Mouse (Mus musculus): Measurements from ENCODE around the gene Ptprb. TPM values are rescaled to one million over a fixed set of nuclear protein-coding genes. Genes with fewer than 3 reads are reported as not detected.

The Ptprb gene
- polyA plus RNA-seq, 1 experiment from 2014 or later = 2.8 TPM

- WGBS = 81% methylated on average over 6 of the region's 6 CpGs
- DNase-seq (ENCODE audit: low spot score) = no peak
- Histone ChIP-seq H3K27me3 (ENCODE audit: control insufficient read depth, insufficient read depth, low read length) (no peaks in the 10 kb centered on the region), H3K4me2 (replicated peaks; ENCODE audit: low read depth) (no peak overlapping the region), H3K9ac (ENCODE audit: low read length) (no peak overlapping the region), H3K9me3 (ENCODE audit: control insufficient read depth, low read length) (no peaks in the 10 kb centered on the region), H3K36me3 (ENCODE audit: control insufficient read depth, insufficient read depth, low read length) (no peaks in the 10 kb centered on the region), H3K27ac (replicated peaks) (no peak overlapping the region), H3K4me1 (replicated peaks; ENCODE audit: control insufficient read depth, insufficient read depth) (no peaks in the 10 kb centered on the region), H3K4me3 (ENCODE audit: low read depth, low read length) (no peak overlapping the region)
- no peak for TF ChIP-seq EP300 (optimal IDR thresholded peaks at IDR 0.05)
- no peak for TF ChIP-seq CTCF (IDR thresholded peaks at IDR 0.05; ENCODE audit: low read depth)
- no peak for ATAC-seq (ENCODE audit: low FRiP score, low TSS enrichment)
Observed at GRCm38 (mm10) chr10:116362181-116362580, 86.9 kb downstream of the Ptprb start.

DNA sequence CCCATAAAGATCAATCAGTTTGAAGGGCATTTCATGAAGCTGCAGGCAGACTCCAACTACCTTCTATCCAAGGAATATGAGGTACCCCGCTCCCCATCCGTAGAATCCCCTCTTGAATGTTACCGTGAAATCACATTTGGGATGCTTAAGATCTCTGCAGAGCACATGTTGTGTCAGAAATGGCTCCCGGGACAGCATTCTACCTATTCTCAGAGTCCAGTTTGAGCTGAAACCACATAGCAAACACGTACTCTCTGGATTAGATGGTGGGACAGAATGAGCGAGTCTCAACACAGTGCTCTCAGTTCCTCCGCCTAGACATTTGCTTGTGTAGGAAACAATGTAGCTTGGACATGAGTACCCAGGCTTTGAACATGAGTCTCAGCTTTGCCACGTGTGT is 87.3 kb downstream of the Ptprb start:
- H3K9ac ChIP-seq (ENCODE audit: low read length) = no peak overlapping the region
- H3K27ac ChIP-seq (replicated peaks) = no peak overlapping the region
- H3K4me2 ChIP-seq (replicated peaks; ENCODE audit: low read depth) = no peak overlapping the region
- no peaks in the 10 kb centered on the region for H3K36me3 ChIP-seq (ENCODE audit: control insufficient read depth, insufficient read depth, low read length)
- H3K27me3 ChIP-seq (ENCODE audit: control insufficient read depth, insufficient read depth, low read length) = no peaks in the 10 kb centered on the region
- ATAC-seq (ENCODE audit: low FRiP score, low TSS enrichment) = no peak
- no peaks in the 10 kb centered on the region for H3K4me1 ChIP-seq (replicated peaks; ENCODE audit: control insufficient read depth, insufficient read depth)
- no peak overlapping the region for H3K4me3 ChIP-seq (ENCODE audit: low read depth, low read length)
- DNase-seq (ENCODE audit: low spot score) = no peak
- TF ChIP-seq CTCF (IDR thresholded peaks at IDR 0.05; ENCODE audit: low read depth) (no peak), EP300 (optimal IDR thresholded peaks at IDR 0.05) (no peak)
- no peaks in the 10 kb centered on the region for H3K9me3 ChIP-seq (ENCODE audit: control insufficient read depth, low read length)
- 79% methylated on average over 8 of the region's 8 CpGs for WGBS

DNA sequence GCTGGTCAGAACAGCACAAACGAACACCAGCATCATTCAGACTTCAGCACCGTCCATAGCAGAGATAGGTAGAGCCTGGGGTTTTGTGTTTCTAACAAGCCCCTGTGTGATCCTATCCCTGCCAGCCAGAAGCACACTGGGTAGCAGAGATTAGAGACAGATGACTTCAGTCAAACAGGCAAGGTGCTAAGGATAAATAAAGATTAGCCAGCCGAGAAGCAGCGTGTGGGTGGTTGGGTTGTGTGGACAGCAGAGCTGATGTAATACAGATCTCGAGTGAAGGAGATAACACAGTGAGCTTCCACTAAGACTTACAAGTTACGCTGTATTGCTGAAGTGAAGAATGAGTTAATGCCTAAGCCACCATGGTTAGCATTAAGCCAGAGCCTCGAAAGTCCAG is 89.4 kb downstream of the Ptprb start:
- no peaks in the 10 kb centered on the region for H3K36me3 ChIP-seq (ENCODE audit: control insufficient read depth, insufficient read depth, low read length)
- no peak overlapping the region for H3K27ac ChIP-seq (replicated peaks)
- WGBS = 18% methylated on average over 7 of the region's 7 CpGs
- ATAC-seq (ENCODE audit: low FRiP score, low TSS enrichment) (no peak), DNase-seq (ENCODE audit: low spot score) (no peak)
- no peak overlapping the region for H3K4me3 ChIP-seq (ENCODE audit: low read depth, low read length)
- H3K4me1 ChIP-seq (replicated peaks; ENCODE audit: control insufficient read depth, insufficient read depth) = no peaks in the 10 kb centered on the region
- H3K27me3 ChIP-seq (ENCODE audit: control insufficient read depth, insufficient read depth, low read length) = no peaks in the 10 kb centered on the region
- no peak overlapping the region for H3K9ac ChIP-seq (ENCODE audit: low read length)
- H3K9me3 ChIP-seq (ENCODE audit: control insufficient read depth, low read length) = no peaks in the 10 kb centered on the region
- TF ChIP-seq EP300 (optimal IDR thresholded peaks at IDR 0.05) (no peak), CTCF (IDR thresholded peaks at IDR 0.05; ENCODE audit: low read depth) (no peak)
- no peak overlapping the region for H3K4me2 ChIP-seq (replicated peaks; ENCODE audit: low read depth)

GRCm38 (mm10) chr10:116370991-116371725 is 95.8 kb downstream of the Ptprb start:
- no peaks in the 10 kb centered on the region for H3K9me3 ChIP-seq (ENCODE audit: control insufficient read depth, low read length)
- H3K27ac ChIP-seq (replicated peaks) = no peak overlapping the region
- WGBS = 61% methylated on average over 6 of the region's 6 CpGs
- H3K4me3 ChIP-seq (ENCODE audit: low read depth, low read length) = no peak overlapping the region
- H3K36me3 ChIP-seq (ENCODE audit: control insufficient read depth, insufficient read depth, low read length) = no peaks in the 10 kb centered on the region
- no peak for ATAC-seq (ENCODE audit: low FRiP score, low TSS enrichment)
- no peaks in the 10 kb centered on the region for H3K27me3 ChIP-seq (ENCODE audit: control insufficient read depth, insufficient read depth, low read length)
- no peak overlapping the region for H3K9ac ChIP-seq (ENCODE audit: low read length)
- H3K4me2 ChIP-seq (replicated peaks; ENCODE audit: low read depth) = no peak overlapping the region
- H3K4me1 ChIP-seq (replicated peaks; ENCODE audit: control insufficient read depth, insufficient read depth) = no peaks in the 10 kb centered on the region
- TF ChIP-seq CTCF (IDR thresholded peaks at IDR 0.05; ENCODE audit: low read depth) (no peak), EP300 (optimal IDR thresholded peaks at IDR 0.05) (no peak)
- DNase-seq (ENCODE audit: low spot score) = no peak

GRCm38 (mm10) chr10:116374111-116374510 is 98.8 kb downstream of the Ptprb start:
- no peaks in the 10 kb centered on the region for H3K9me3 ChIP-seq (ENCODE audit: control insufficient read depth, low read length)
- H3K9ac ChIP-seq (ENCODE audit: low read length) = no peak overlapping the region
- H3K27me3 ChIP-seq (ENCODE audit: control insufficient read depth, insufficient read depth, low read length) = no peaks in the 10 kb centered on the region
- H3K36me3 ChIP-seq (ENCODE audit: control insufficient read depth, insufficient read depth, low read length) = no peaks in the 10 kb centered on the region
- WGBS = 90% methylated on average over 6 of the region's 6 CpGs
- ATAC-seq (ENCODE audit: low FRiP score, low TSS enrichment) = no peak
- no peaks in the 10 kb centered on the region for H3K4me1 ChIP-seq (replicated peaks; ENCODE audit: control insufficient read depth, insufficient read depth)
- no peak for DNase-seq (ENCODE audit: low spot score)
- no peak overlapping the region for H3K27ac ChIP-seq (replicated peaks)
- no peak overlapping the region for H3K4me2 ChIP-seq (replicated peaks; ENCODE audit: low read depth)
- H3K4me3 ChIP-seq (ENCODE audit: low read depth, low read length) = no peak overlapping the region
- TF ChIP-seq CTCF (IDR thresholded peaks at IDR 0.05; ENCODE audit: low read depth) (no peak), EP300 (optimal IDR thresholded peaks at IDR 0.05) (no peak)

GRCm38 (mm10) chr10:116376853-116377252 is 101.5 kb downstream of the Ptprb start:
- Histone ChIP-seq H3K9ac (ENCODE audit: low read length) (no peak overlapping the region), H3K27me3 (ENCODE audit: control insufficient read depth, insufficient read depth, low read length) (no peaks in the 10 kb centered on the region), H3K4me1 (replicated peaks; ENCODE audit: control insufficient read depth, insufficient read depth) (no peaks in the 10 kb centered on the region), H3K27ac (replicated peaks) (no peak overlapping the region), H3K4me3 (ENCODE audit: low read depth, low read length) (no peak overlapping the region), H3K4me2 (replicated peaks; ENCODE audit: low read depth) (no peak overlapping the region), H3K9me3 (ENCODE audit: control insufficient read depth, low read length) (no peaks in the 10 kb centered on the region), H3K36me3 (ENCODE audit: control insufficient read depth, insufficient read depth, low read length) (no peaks in the 10 kb centered on the region)
- no peak for DNase-seq (ENCODE audit: low spot score)
- TF ChIP-seq EP300 (optimal IDR thresholded peaks at IDR 0.05) (no peak), CTCF (IDR thresholded peaks at IDR 0.05; ENCODE audit: low read depth) (no peak)
- no peak for ATAC-seq (ENCODE audit: low FRiP score, low TSS enrichment)
- WGBS = 45% methylated on average over 4 of the region's 4 CpGs

Data from stomach, postnatal 0 days (tissue).